Mouse (Mus musculus): ENCODE results near the gene Slu7.

Slu7 gene

GRCm38 (mm10) chr11:43481672-43482522 is 48.4 kb downstream of the Slu7 start:
- in situ Hi-C loops (cut with MboI; ENCODE audit: unreplicated experiment in 2 of 2): loop anchor here in 1 of 2 experiments (25.0 kb wide), 1 partner anchor 280 kb away; no protein-coding TSS in a partner anchor

DNA sequence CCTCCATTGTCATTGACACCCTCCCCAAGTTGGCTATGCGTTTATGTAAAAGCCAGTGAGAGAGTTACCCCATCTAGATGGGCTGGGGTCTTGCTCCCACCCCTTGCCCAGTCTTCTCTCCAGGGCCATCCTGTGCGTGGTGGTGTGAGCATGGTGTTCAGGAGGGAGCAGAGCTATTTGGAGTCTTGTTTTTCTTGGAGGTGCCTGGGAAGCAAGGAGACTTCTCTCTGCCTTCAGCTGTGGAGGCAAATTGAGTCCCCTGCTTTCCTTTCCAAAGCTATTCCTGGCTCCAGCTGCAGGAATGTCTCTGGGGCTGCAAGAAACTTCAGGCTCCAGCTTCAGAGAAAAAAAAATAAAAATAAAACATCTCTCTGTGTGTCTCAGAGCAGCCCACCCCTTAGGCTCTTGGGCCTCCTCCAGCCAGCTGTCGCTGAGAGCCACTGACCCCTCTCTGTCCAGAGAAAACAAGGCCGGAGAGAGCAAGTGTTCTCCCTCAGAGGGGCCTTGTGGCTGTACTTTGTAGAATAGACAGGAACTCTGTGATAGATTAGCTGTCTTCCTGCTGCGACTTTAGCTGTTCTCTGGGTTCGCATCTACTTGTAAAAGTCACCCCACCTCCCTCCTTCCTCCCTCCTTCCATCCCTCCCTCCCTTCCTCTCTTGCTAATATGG is 49.7 kb downstream of the Slu7 start:
- in situ Hi-C loops (cut with MboI; ENCODE audit: unreplicated experiment in 2 of 2): loop anchor here in 1 of 2 experiments (25.0 kb wide), 1 partner anchor 279 kb away; no protein-coding TSS in a partner anchor

DNA sequence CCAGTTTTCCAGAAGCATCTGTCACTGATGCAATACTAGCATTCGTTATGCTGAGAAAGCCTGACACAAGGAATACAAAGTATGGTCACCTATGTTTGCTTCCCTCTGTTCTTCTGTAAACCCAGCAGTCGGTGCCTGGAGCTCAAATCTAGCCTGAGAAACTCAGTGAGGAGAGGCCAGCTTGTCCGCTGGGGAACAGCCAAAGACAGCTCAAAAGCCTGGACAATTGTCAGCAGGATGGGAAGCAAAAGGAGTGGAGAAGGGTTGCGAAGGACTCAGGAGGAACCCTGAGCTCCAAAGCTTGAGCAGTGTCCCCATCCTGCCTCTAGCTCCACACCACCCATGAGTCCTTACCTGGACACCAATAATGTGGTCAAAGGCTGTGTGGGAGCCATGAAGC is 50.5 kb downstream of the Slu7 start:
- in situ Hi-C loops (cut with MboI; ENCODE audit: unreplicated experiment in 2 of 2): loop anchor here in 1 of 2 experiments (25.0 kb wide), 1 partner anchor 278 kb away; no protein-coding TSS in a partner anchor

DNA sequence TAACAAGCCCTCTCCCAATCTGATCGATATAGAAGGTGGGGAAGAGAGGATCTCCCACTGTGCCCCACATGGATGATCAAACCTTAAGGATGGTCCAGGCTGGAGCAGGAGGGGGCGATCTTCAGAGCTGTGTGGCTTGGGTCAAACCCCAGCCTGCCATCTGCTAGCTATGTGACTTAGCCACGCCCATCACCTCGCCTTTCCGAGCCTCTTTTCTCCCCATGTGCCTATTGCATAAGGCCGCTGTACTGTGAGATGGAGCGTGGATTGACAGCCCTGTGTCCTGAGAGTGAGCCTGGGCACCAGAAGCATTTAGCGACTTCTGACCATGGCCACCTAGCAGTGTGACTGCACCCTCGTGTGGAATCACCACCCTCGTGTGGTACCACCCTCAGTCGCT is 51.1 kb downstream of the Slu7 start:
- in situ Hi-C loops (cut with MboI; ENCODE audit: unreplicated experiment in 2 of 2): loop anchor here in 1 of 2 experiments (25.0 kb wide), 1 partner anchor 278 kb away; no protein-coding TSS in a partner anchor

- in situ Hi-C loops (cut with MboI; ENCODE audit: unreplicated experiment in 2 of 2): loop anchor here in 1 of 2 experiments (25.0 kb wide), 1 partner anchor 276 kb away; no protein-coding TSS in a partner anchor
Measured at GRCm38 (mm10) chr11:43485855-43486254, 52.3 kb downstream of the Slu7 start.

GRCm38 (mm10) chr11:43492663-43493062 is 59.1 kb downstream of the Slu7 start:
- in situ Hi-C loops (cut with MboI; ENCODE audit: unreplicated experiment in 2 of 2): loop anchor here (5.0 to 25.0 kb wide), 7 partner anchors 92 to 845 kb away; partner anchors contain the start of gene 4933415A04Rik (in 2 of the 2)

GRCm38 (mm10) chr11:43493815-43494409 is 60.4 kb downstream of the Slu7 start:
- in situ Hi-C loops (cut with MboI; ENCODE audit: unreplicated experiment in 2 of 2): loop anchor here (5.0 to 25.0 kb wide), 7 partner anchors 91 to 843 kb away; partner anchors contain the start of gene 4933415A04Rik (in 2 of the 2)

DNA sequence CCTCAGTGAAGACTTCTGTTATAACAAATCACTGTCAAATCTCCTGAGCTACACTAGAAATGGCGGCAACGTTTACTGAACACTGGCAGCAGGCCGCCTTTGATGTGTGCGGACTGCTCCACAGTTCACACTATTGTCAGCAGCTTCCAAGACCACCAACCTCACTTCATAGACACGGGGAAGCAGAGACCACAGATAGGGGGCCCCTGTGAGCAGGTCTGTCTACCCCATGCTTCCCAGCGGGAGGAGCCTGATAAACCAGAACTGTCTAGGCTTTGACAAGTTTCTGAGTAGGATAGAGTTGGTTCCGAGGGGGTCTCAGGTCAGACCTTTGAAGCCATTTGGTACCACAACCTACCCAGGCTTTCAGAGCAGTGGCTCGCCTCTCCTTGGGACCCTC is 61.5 kb downstream of the Slu7 start:
- in situ Hi-C loops (cut with MboI; ENCODE audit: unreplicated experiment in 2 of 2): loop anchor here in 1 of 2 experiments (10.0 to 25.0 kb wide), 2 partner anchors 90 to 267 kb away; partner anchors contain the start of gene 4933415A04Rik

DNA sequence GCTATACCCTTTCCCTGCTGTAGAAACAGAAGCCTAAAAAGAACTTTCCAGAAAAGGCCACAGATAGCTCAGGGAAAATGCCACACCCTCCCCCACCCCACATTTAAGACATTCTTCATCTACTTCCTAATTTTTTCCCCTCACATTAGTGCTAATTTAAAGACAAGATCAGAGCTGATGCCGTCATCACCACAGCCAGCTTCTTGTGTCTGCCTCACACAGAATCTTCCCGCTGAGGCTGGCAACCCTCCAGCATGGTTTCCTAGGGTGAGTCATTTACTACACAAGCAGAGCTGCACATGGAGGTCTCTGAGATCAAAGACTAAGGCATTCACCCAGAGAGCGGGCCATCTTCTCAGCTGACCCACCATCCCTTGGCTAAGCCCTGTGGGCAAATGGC is 62.0 kb downstream of the Slu7 start:
- in situ Hi-C loops (cut with MboI; ENCODE audit: unreplicated experiment in 2 of 2): loop anchor here in 1 of 2 experiments (10.0 to 25.0 kb wide), 2 partner anchors 89 to 267 kb away; partner anchors contain the start of gene 4933415A04Rik
